Mouse (Mus musculus): ENCODE measurements around the gene Atp5mpl.
"Not testable (repeated sequence)": the region's sequence is repeated elsewhere in the genome, so short reads cannot be mapped to it uniquely, and the experiment has no call there.

DNA sequence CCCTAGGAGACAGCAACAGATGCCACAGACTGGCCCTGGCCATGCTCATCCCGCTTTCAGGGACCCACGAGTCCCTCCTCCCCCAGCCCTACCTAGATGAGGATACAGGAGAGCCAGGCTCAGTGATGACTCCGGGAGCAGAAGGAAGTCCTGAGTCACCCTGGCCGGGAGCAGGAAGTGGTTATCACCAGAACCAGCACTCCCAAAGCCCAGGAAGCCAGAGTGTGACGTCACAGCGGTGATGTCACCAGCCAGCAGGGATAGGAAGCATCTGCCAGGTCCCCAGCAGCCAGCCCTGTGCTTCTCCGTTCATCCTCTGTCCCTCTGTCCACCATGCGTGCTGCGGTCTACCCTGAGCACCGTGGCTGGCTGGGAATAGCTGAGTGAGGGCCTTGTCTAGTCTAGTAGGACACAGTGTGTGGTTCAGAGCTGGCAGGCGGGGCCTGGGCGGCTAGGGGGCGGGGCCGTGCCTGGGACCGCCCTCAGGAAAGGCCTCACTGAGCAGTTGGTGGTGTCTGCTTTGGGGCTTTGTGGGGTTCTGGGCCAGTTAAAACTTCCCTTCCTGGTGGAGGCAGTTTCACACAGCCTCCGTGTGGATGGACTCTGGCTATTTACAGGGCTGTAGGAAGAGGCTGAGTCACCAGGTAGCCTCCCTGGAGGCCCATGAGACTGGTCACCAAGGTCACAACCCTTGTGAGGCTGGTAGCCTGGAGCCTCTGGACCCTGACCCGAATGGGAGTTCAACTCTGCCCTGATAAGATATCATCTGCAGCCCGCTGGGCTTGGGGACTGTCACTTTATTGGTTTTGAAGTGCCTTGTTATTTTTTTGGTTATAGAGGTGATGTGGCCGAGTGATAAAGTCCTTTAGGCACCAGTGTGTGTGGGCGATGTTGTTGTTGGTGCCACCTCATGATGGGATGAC, 22.5 kb downstream of the Atp5mpl start:
- TF ChIP-seq CTCF (conservative IDR thresholded peaks at IDR 0.05; ENCODE audit: insufficient read depth, insufficient read length, low read depth, low read length); POLR2A (IDR thresholded peaks at IDR 0.05; ENCODE audit: low read depth, low read length): not testable (repeated sequence)
